Mouse (Mus musculus): Measurements from ENCODE around the gene Samd4b. TPM values are rescaled to one million over a fixed set of nuclear protein-coding genes. Genes with fewer than 3 reads are reported as not detected.

Samd4b gene
- polyA plus RNA-seq, 1 experiment from 2014 or later = 25.1 TPM

DNA sequence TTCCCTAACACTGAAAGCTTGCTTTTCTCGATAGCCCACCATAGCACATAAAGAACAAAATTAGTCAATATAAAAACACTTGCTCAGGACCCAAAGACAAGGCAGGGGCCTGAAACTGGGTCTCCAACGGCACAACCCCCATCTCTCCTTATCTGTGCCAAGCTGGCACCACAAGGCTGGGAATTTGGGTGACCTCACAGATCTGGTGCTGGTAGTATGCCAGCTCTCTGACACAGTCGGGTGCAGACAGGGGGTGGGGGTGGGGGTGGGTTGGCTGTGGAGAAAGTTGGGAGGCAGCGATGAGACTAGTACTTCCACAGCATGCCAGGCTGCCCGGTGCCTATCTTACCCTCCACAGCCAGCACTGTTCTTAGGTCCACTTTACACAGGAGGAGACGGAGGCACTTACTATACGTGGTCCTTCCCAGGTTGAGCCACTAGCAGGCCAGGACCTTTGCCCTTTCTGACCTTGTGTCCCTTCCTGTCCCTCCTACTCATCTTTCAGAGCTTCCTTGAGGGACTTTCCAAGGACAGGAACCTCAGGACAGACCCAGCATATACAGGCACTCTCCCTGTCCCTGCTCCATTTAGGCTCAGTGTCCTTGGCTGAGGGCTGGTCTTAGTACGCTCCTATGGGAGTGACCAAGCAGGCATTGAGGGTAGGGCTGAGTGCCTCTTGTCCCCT lies 2.1 kb downstream of the Samd4b start:
- H3K27ac ChIP-seq (ENCODE audit: low read depth, low read length) = no peak overlapping the region
- 82% methylated on average over 8 of the region's 8 CpGs for WGBS
- H3K9ac ChIP-seq (replicated peaks; ENCODE audit: low read depth, low read length) = no peak overlapping the region
- no peaks in the 10 kb centered on the region for H3K27me3 ChIP-seq (ENCODE audit: control insufficient read depth, insufficient read depth, low read length)
- no peak for ATAC-seq (ENCODE audit: low read depth)
- H3K4me1 ChIP-seq (ENCODE audit: control insufficient read depth, insufficient read depth, low read length) = peaks cover 10% of the 10 kb centered on the region
- H3K9me3 ChIP-seq (ENCODE audit: control insufficient read depth, low read length) = no peaks in the 10 kb centered on the region
- H3K4me2 ChIP-seq (ENCODE audit: low read depth, low read length) = peak overlapping the region; percentile 75; the same call in 1 of the 2 replicates
- no peak overlapping the region for H3K4me3 ChIP-seq (ENCODE audit: low read depth, low read length)
- no peaks in the 10 kb centered on the region for H3K36me3 ChIP-seq (ENCODE audit: control insufficient read depth, insufficient read depth, low read length)

GRCm38 (mm10) chr7:28593206-28594111 lies 4.5 kb downstream of the Samd4b start:
- Histone ChIP-seq H3K4me2 (ENCODE audit: low read depth, low read length) (no peak overlapping the region), H3K4me3 (ENCODE audit: low read depth, low read length) (no peak overlapping the region), H3K36me3 (ENCODE audit: control insufficient read depth, insufficient read depth, low read length) (no peaks in the 10 kb centered on the region), H3K4me1 (ENCODE audit: control insufficient read depth, insufficient read depth, low read length) (peaks cover 10% of the 10 kb centered on the region), H3K27me3 (ENCODE audit: control insufficient read depth, insufficient read depth, low read length) (no peaks in the 10 kb centered on the region), H3K9ac (replicated peaks; ENCODE audit: low read depth, low read length) (no peak overlapping the region), H3K27ac (ENCODE audit: low read depth, low read length) (no peak overlapping the region), H3K9me3 (ENCODE audit: control insufficient read depth, low read length) (no peaks in the 10 kb centered on the region)
- 45% methylated on average over 14 of the region's 14 CpGs for WGBS
- no peak for ATAC-seq (ENCODE audit: low read depth)

- Histone ChIP-seq H3K27ac (ENCODE audit: low read depth, low read length) (no peak overlapping the region), H3K9ac (replicated peaks; ENCODE audit: low read depth, low read length) (no peak overlapping the region), H3K4me3 (ENCODE audit: low read depth, low read length) (no peak overlapping the region), H3K9me3 (ENCODE audit: control insufficient read depth, low read length) (no peaks in the 10 kb centered on the region), H3K27me3 (ENCODE audit: control insufficient read depth, insufficient read depth, low read length) (no peaks in the 10 kb centered on the region), H3K36me3 (ENCODE audit: control insufficient read depth, insufficient read depth, low read length) (no peaks in the 10 kb centered on the region), H3K4me1 (ENCODE audit: control insufficient read depth, insufficient read depth, low read length) (peaks cover 17% of the 10 kb centered on the region), H3K4me2 (ENCODE audit: low read depth, low read length) (no peak overlapping the region)
- WGBS = 65% methylated on average over 1 of the region's 1 CpGs
- ATAC-seq (ENCODE audit: low read depth) = no peak
Measured at GRCm38 (mm10) chr7:28591862-28592261, 6.1 kb downstream of the Samd4b start.

GRCm38 (mm10) chr7:28587644-28588043 lies 10.3 kb downstream of the Samd4b start:
- Histone ChIP-seq H3K4me1 (ENCODE audit: control insufficient read depth, insufficient read depth, low read length) (peaks cover 13% of the 10 kb centered on the region), H3K9me3 (ENCODE audit: control insufficient read depth, low read length) (no peaks in the 10 kb centered on the region), H3K4me3 (ENCODE audit: low read depth, low read length) (no peak overlapping the region), H3K9ac (replicated peaks; ENCODE audit: low read depth, low read length) (no peak overlapping the region), H3K27me3 (ENCODE audit: control insufficient read depth, insufficient read depth, low read length) (no peaks in the 10 kb centered on the region), H3K27ac (ENCODE audit: low read depth, low read length) (no peak overlapping the region), H3K36me3 (ENCODE audit: control insufficient read depth, insufficient read depth, low read length) (no peaks in the 10 kb centered on the region), H3K4me2 (ENCODE audit: low read depth, low read length) (no peak overlapping the region)
- no peak for ATAC-seq (ENCODE audit: low read depth)

DNA sequence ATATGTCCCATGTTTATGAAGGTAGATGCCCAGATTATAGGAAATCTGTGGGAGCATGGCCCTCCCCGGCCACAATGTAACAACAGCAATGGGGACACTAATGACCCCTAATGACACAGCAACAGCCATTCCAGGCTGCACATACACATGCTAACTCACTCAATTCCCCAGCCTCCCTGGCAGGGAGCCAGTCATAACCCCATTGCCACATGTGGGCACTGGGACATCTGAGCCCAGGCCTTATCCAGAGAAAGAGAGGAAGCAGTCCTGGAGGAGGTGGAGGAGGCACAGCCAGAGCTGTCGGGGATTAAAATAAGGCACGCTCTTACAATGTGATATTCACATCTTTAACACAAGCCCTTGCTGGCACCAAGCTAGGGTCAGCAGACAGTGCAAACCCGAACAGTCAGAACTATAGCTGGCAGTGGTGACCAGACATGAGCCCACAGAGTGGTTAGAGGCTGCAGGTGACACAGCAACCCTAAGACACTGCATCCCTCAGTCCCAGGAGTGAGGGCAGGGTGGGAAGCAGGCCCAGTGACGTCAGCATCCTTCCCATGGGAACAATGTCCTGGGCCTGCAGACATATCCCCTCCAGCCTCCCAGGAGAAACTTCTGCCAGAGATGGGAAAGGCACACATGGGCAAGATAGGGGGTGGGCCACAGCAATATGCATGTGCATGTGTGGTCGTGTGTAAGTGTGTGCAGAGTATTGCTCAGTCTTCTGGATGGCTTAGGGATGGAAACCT lies 11.1 kb downstream of the Samd4b start:
- no peak overlapping the region for H3K4me3 ChIP-seq (ENCODE audit: low read depth, low read length)
- peaks cover 13% of the 10 kb centered on the region for H3K4me1 ChIP-seq (ENCODE audit: control insufficient read depth, insufficient read depth, low read length)
- no peaks in the 10 kb centered on the region for H3K9me3 ChIP-seq (ENCODE audit: control insufficient read depth, low read length)
- no peak overlapping the region for H3K9ac ChIP-seq (replicated peaks; ENCODE audit: low read depth, low read length)
- H3K36me3 ChIP-seq (ENCODE audit: control insufficient read depth, insufficient read depth, low read length) = no peaks in the 10 kb centered on the region
- no peak overlapping the region for H3K27ac ChIP-seq (ENCODE audit: low read depth, low read length)
- no peaks in the 10 kb centered on the region for H3K27me3 ChIP-seq (ENCODE audit: control insufficient read depth, insufficient read depth, low read length)
- ATAC-seq (ENCODE audit: low read depth) = peak; percentile 43; the same call in 1 of the 2 replicates
- H3K4me2 ChIP-seq (ENCODE audit: low read depth, low read length) = no peak overlapping the region
- 47% methylated on average over 6 of the region's 6 CpGs for WGBS

DNA sequence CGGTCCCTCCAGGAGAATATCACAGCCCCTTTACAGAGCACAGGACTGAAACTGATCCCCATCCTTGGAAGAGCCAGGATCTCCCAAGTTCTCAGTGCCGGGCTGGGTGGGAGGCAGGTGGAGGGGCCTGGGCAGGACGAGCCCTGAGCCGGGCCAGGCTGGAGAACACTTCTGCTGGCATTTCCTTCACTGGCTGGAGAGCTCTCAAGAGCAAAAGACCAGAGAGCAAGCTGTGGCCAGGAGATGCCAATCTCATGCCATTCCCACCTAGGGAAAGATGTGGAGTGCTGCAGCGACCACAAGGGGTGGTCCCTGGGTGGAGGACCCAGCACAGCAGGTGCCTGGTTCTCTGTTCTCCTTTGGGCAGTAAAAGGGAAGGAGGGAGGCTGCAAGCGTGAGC lies 12.9 kb downstream of the Samd4b start:
- no peak for ATAC-seq (ENCODE audit: low read depth)
- no peaks in the 10 kb centered on the region for H3K27me3 ChIP-seq (ENCODE audit: control insufficient read depth, insufficient read depth, low read length)
- 78% methylated on average over 6 of the region's 6 CpGs for WGBS
- H3K4me1 ChIP-seq (ENCODE audit: control insufficient read depth, insufficient read depth, low read length) = peaks cover 13% of the 10 kb centered on the region
- 0 out of 2 replicates have a peak overlapping the region, but pooled peaks have one; percentile 22 for H3K27ac ChIP-seq (ENCODE audit: low read depth, low read length)
- H3K4me2 ChIP-seq (ENCODE audit: low read depth, low read length) = no peak overlapping the region
- H3K4me3 ChIP-seq (ENCODE audit: low read depth, low read length) = no peak overlapping the region
- no peak overlapping the region for H3K9ac ChIP-seq (replicated peaks; ENCODE audit: low read depth, low read length)
- no peaks in the 10 kb centered on the region for H3K9me3 ChIP-seq (ENCODE audit: control insufficient read depth, low read length)
- no peaks in the 10 kb centered on the region for H3K36me3 ChIP-seq (ENCODE audit: control insufficient read depth, insufficient read depth, low read length)

DNA sequence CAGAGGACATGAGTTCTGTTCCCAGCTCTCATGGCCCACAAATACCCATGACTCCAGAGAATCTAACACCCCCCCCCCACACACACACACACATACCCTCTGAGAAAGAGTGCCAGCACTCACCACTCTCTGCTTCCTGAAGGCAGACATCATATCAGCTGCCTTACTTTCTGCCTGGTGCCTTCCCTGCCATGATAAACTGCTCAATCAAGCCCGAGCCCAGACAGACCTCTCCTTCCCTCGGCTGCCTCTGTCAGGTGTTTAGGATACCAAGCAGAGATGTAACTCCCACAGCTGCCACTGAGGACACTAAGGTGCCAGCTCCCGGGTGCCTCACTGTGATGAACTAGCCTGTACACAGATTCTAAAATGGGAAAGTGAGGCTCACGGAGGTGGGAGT lies 13.5 kb downstream of the Samd4b start:
- 73% methylated on average over 4 of the region's 4 CpGs for WGBS

GRCm38 (mm10) chr7:28583570-28584344 lies 14.2 kb downstream of the Samd4b start:
- H3K36me3 ChIP-seq (ENCODE audit: control insufficient read depth, insufficient read depth, low read length) = no peaks in the 10 kb centered on the region
- H3K9me3 ChIP-seq (ENCODE audit: control insufficient read depth, low read length) = no peaks in the 10 kb centered on the region
- no peak overlapping the region; the same call in 1 of the 2 replicates for H3K27ac ChIP-seq (ENCODE audit: low read depth, low read length)
- H3K4me2 ChIP-seq (ENCODE audit: low read depth, low read length) = no peak overlapping the region
- no peaks in the 10 kb centered on the region for H3K27me3 ChIP-seq (ENCODE audit: control insufficient read depth, insufficient read depth, low read length)
- no peak overlapping the region; the same call in 1 of the 2 replicates for H3K9ac ChIP-seq (replicated peaks; ENCODE audit: low read depth, low read length)
- 80% methylated on average over 8 of the region's 8 CpGs for WGBS
- H3K4me3 ChIP-seq (ENCODE audit: low read depth, low read length) = no peak overlapping the region
- ATAC-seq (ENCODE audit: low read depth) = 0 out of 2 replicates have a peak, but pooled peaks have one; percentile 12
- H3K4me1 ChIP-seq (ENCODE audit: control insufficient read depth, insufficient read depth, low read length) = peaks cover 13% of the 10 kb centered on the region

More for the DNA sequence above, 13.5 kb downstream of the Samd4b start:
- Histone ChIP-seq H3K9me3 (ENCODE audit: control insufficient read depth, low read length) (no peaks in the 10 kb centered on the region), H3K27me3 (ENCODE audit: control insufficient read depth, insufficient read depth, low read length) (no peaks in the 10 kb centered on the region), H3K4me1 (ENCODE audit: control insufficient read depth, insufficient read depth, low read length) (peaks cover 13% of the 10 kb centered on the region), H3K9ac (replicated peaks; ENCODE audit: low read depth, low read length) (no peak overlapping the region), H3K4me3 (ENCODE audit: low read depth, low read length) (no peak overlapping the region), H3K27ac (ENCODE audit: low read depth, low read length) (0 out of 2 replicates have a peak overlapping the region, but pooled peaks have one; percentile 22), H3K4me2 (ENCODE audit: low read depth, low read length) (no peak overlapping the region), H3K36me3 (ENCODE audit: control insufficient read depth, insufficient read depth, low read length) (no peaks in the 10 kb centered on the region)
- ATAC-seq (ENCODE audit: low read depth) = no peak

Data from neural tube, embryonic 14.5 days (tissue).